Mouse (Mus musculus) lung, postnatal 0 days (tissue): ENCODE results near the gene Ccdc137. TPM values are rescaled to one million over a fixed set of nuclear protein-coding genes. Genes with fewer than 3 reads are reported as not detected.

Experiments used
- ATAC-seq: fragments of 200-750 bp; cut with Nextera tagmentation; 2 replicates; pipeline ENCODE4 v1.8.0; 2017; ENCODE audit warnings: moderate library complexity
- DNase-seq: peaks from one replicate; pipeline ENCODE4 v3.0.0-alpha.2; 2016; ENCODE audit warnings: low spot score
- H3K27ac ChIP-seq: fragments of 300-500 bp; sonication (generic); 2 replicates; pipeline ENCODE4 v1.5.1; 2014; ENCODE audit warnings: antibody characterized with exemption, mild to moderate bottlenecking, low read length, mixed read lengths
- H3K27me3 ChIP-seq: fragments of 300-500 bp; sonication (generic); replicated peaks from 2 replicates; pipeline ENCODE4 v1.6.1; 2014; ENCODE audit warnings: low read length, mixed read lengths; ENCODE audit not compliant: insufficient read depth
- H3K36me3 ChIP-seq: fragments of 300-500 bp; sonication (generic); 2 replicates; pipeline ENCODE4 v1.6.1; 2014; ENCODE audit warnings: low read length, mixed read lengths; ENCODE audit not compliant: insufficient read depth
- H3K4me1 ChIP-seq: fragments of 300-500 bp; sonication (generic); 2 replicates; pipeline ENCODE4 v1.6.1; 2014; ENCODE audit warnings: antibody characterized with exemption, low read depth, low read length, mixed read lengths; ENCODE audit not compliant: insufficient read depth
- H3K4me2 ChIP-seq: fragments of 300-500 bp; sonication (generic); replicated peaks from 2 replicates; pipeline ENCODE4 v1.6.1; 2014; ENCODE audit warnings: low read depth, mild to moderate bottlenecking, low read length, moderate library complexity, mixed read lengths
- H3K4me3 ChIP-seq: fragments of 300-500 bp; sonication (generic); 2 replicates; pipeline ENCODE4 v1.5.1; 2014; ENCODE audit warnings: low read depth, low read length
- H3K9ac ChIP-seq: fragments of 300-500 bp; sonication (generic); replicated peaks from 2 replicates; pipeline ENCODE4 v1.6.1; 2014; ENCODE audit warnings: low read depth, mild to moderate bottlenecking
- H3K9me3 ChIP-seq: fragments of 300-500 bp; sonication (generic); 2 replicates; pipeline ENCODE4 v1.6.1; 2016; ENCODE audit warnings: low read length, mixed read lengths
- CTCF ChIP-seq: IDR thresholded peaks from 2 replicates; pipeline ENCODE4 v1.5.1; 2016; ENCODE audit warnings: antibody characterized with exemption, mild to moderate bottlenecking
- EP300 ChIP-seq: IDR thresholded peaks from 2 replicates; pipeline ENCODE4 v1.6.1; 2016; ENCODE audit warnings: antibody characterized with exemption, mild to moderate bottlenecking, control low read depth
- WGBS: fragments of 180-500 bp; shearing (Covaris S2); extraction: QIAGEN DNeasy Blood & Tissue Kit; methylation state at CpG from one replicate; pipeline ENCODE4 v1.1.7; 2014; 5-methylcytosine and 5-hydroxymethylcytosine counted together
- polyA plus RNA-seq: library from polyadenylated mRNA; unstranded; fragments of >200 nt; fragmentation: Nextera tagmentation; extraction: Ambion mirVana; gene quantifications from 2 replicates; pipeline ENCODE4 v1.2.1, GENCODE M21; 2015

Ccdc137 gene
- polyA plus RNA-seq, 1 experiment from 2014 or later: 16.5 TPM

DNA sequence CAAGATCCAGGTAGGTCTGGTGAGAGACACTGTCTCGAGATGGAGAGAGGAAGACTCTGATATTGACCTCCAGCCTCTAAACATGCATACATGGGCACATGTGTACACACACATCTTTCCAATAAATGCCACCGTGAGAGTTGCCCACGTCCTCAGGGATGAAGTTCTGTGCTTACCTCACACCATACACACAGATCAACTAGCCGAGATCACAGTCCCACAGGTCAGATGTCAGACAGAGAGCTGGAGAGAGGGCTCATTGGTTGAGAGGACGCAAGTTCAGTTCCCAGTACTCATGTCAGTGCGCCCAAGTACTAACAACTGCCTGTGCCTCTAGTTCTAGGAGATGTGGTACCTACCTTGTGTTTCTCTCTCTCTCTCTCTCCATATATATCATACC is 43.1 kb downstream of the Ccdc137 start:
- Histone ChIP-seq H3K27me3 (no peaks in the 10 kb centered on the region), H3K4me3 (no peak overlapping the region), H3K4me1 (no peaks in the 10 kb centered on the region), H3K9ac (no peak overlapping the region), H3K27ac (peak overlapping the region; percentile 55; the same call in 1 of the 2 replicates), H3K4me2 (no peak overlapping the region), H3K9me3 (no peaks in the 10 kb centered on the region), H3K36me3 (peaks cover 22% of the 10 kb centered on the region; the same call in 1 of the 2 replicates)
- WGBS: 43% methylated on average over 6 of the region's 6 CpGs
- ATAC-seq: no peak
- DNase-seq: no peak
- TF ChIP-seq CTCF: no peak
- no peak for TF ChIP-seq EP300

DNA sequence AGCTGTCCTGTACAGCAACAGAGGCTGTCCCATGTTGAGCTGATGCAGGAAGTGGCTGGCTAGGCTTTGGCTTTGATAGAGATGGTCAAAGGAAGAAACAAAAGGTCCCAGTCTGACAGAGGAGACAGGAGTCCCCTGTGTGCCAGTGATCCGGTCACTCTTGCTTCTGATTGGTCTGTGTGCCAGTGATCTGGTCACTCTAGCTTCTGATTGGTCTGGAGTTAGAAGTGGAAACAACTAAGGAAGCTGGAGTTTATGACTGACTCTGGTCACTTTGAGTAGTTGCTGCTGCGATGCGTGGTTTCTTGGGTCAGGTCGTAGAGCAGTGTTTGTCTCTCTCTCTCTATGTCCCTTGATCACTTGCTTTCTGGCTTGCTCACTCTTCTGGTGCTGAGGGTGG is 43.8 kb downstream of the Ccdc137 start:
- no peak for ATAC-seq
- H3K9me3 ChIP-seq: no peaks in the 10 kb centered on the region
- 74% methylated on average over 4 of the region's 4 CpGs for WGBS

GRCm38 (mm10) chr11:120505661-120506060 is 47.7 kb downstream of the Ccdc137 start:
- TF ChIP-seq EP300: no peak
- TF ChIP-seq CTCF: no peak
- Histone ChIP-seq H3K27me3 (no peaks in the 10 kb centered on the region), H3K4me3 (no peak overlapping the region), H3K4me1 (peaks cover 6% of the 10 kb centered on the region; the same call in 1 of the 2 replicates), H3K9me3 (no peaks in the 10 kb centered on the region), H3K4me2 (no peak overlapping the region), H3K27ac (0 out of 2 replicates have a peak overlapping the region, but pooled peaks have one; percentile 85), H3K9ac (no peak overlapping the region), H3K36me3 (no peaks in the 10 kb centered on the region)
- WGBS: 67% methylated on average over 3 of the region's 3 CpGs
- no peak for DNase-seq
- ATAC-seq: no peak

More for the DNA sequence above, 43.8 kb downstream of the Ccdc137 start:
- Histone ChIP-seq H3K27me3 (no peaks in the 10 kb centered on the region), H3K9ac (no peak overlapping the region), H3K4me3 (no peak overlapping the region), H3K4me2 (no peak overlapping the region), H3K36me3 (peaks cover 15% of the 10 kb centered on the region; the same call in 1 of the 2 replicates), H3K27ac (no peak overlapping the region), H3K4me1 (no peaks in the 10 kb centered on the region)
- TF ChIP-seq EP300 (no peak), CTCF (no peak)
- no peak for DNase-seq

GRCm38 (mm10) chr11:120506899-120507298 is 49.0 kb downstream of the Ccdc137 start:
- Histone ChIP-seq H3K36me3 (no peaks in the 10 kb centered on the region), H3K4me1 (peaks cover 6% of the 10 kb centered on the region; the same call in 1 of the 2 replicates), H3K4me2 (no peak overlapping the region), H3K9me3 (no peaks in the 10 kb centered on the region), H3K27me3 (no peaks in the 10 kb centered on the region), H3K4me3 (no peak overlapping the region), H3K27ac (peak overlapping the region; percentile 85), H3K9ac (no peak overlapping the region)
- DNase-seq (peak; percentile 88), ATAC-seq (peak; percentile 60)
- WGBS: 48% methylated on average over 4 of the region's 4 CpGs
- peak; percentile 72 for TF ChIP-seq CTCF
- TF ChIP-seq EP300: no peak

- no peak overlapping the region for H3K4me2 ChIP-seq
- H3K4me3 ChIP-seq: no peak overlapping the region
- no peaks in the 10 kb centered on the region for H3K9me3 ChIP-seq
- 43% methylated on average over 13 of the region's 13 CpGs for WGBS
- DNase-seq (peak; percentile 96), ATAC-seq (peak; percentile 93)
- H3K9ac ChIP-seq: no peak overlapping the region
- TF ChIP-seq CTCF (no peak), EP300 (peak; percentile 96)
- H3K36me3 ChIP-seq: no peaks in the 10 kb centered on the region
- peak overlapping the region; percentile 88 for H3K27ac ChIP-seq
- H3K27me3 ChIP-seq: no peaks in the 10 kb centered on the region
- H3K4me1 ChIP-seq: peaks cover 6% of the 10 kb centered on the region; the same call in 1 of the 2 replicates
These were observed 49.8 kb downstream of the Ccdc137 start for GRCm38 (mm10) chr11:120507611-120508289.

- TF ChIP-seq EP300 (no peak), CTCF (no peak)
- H3K27me3 ChIP-seq: no peaks in the 10 kb centered on the region
- H3K4me1 ChIP-seq: peaks cover 6% of the 10 kb centered on the region; the same call in 1 of the 2 replicates
- no peak overlapping the region for H3K4me3 ChIP-seq
- H3K4me2 ChIP-seq: no peak overlapping the region
- WGBS: 63% methylated on average over 9 of the region's 9 CpGs
- no peak for DNase-seq
- H3K36me3 ChIP-seq: no peaks in the 10 kb centered on the region
- no peak overlapping the region for H3K9ac ChIP-seq
- peak; percentile 18 for ATAC-seq
- no peaks in the 10 kb centered on the region for H3K9me3 ChIP-seq
- H3K27ac ChIP-seq: peak overlapping the region; percentile 88
These were observed 50.5 kb downstream of the Ccdc137 start for GRCm38 (mm10) chr11:120508290-120508870.
